Mouse (Mus musculus): ENCODE measurements around the gene Arid5b.

- TF ChIP-seq POLR2A (IDR thresholded peaks at IDR 0.05; ENCODE audit: control insufficient read depth, extremely low read depth, insufficient read depth, low read length, poor library complexity) (no peak), CTCF (IDR thresholded peaks at IDR 0.05; ENCODE audit: borderline replicate concordance, control insufficient read depth, extremely low read depth, insufficient read depth, low read length, poor library complexity) (no peak)
These were observed 109.9 kb downstream of the Arid5b start for GRCm38 (mm10) chr10:68168613-68169012.
